Mouse (Mus musculus) heart, postnatal 0 days (tissue): ENCODE measurements at regions not wholly inside any gene's neighbourhood (a gene's known extent, or its start where the extent isn't known, plus 50 kb on each side); places are given as distances from the start of the nearest gene placed in this dataset.

Source experiments
- CTCF ChIP-seq: IDR thresholded peaks from 2 replicates; pipeline ENCODE4 v1.5.1; 2016; ENCODE audit warnings: antibody characterized with exemption, control low read depth, low read depth
- EP300 ChIP-seq: IDR thresholded peaks from 2 replicates; pipeline ENCODE4 v1.6.1; 2016; ENCODE audit warnings: antibody characterized with exemption, low read depth

GRCm38 (mm10) chr9:46516401-46517130 lies 196.8 kb upstream of the 4931429L15Rik start:
- TF ChIP-seq CTCF = no peak
- TF ChIP-seq EP300 = no peak
